18 mouse cellular contexts compared by ENCODE assay signal in the genomic region with DNA sequence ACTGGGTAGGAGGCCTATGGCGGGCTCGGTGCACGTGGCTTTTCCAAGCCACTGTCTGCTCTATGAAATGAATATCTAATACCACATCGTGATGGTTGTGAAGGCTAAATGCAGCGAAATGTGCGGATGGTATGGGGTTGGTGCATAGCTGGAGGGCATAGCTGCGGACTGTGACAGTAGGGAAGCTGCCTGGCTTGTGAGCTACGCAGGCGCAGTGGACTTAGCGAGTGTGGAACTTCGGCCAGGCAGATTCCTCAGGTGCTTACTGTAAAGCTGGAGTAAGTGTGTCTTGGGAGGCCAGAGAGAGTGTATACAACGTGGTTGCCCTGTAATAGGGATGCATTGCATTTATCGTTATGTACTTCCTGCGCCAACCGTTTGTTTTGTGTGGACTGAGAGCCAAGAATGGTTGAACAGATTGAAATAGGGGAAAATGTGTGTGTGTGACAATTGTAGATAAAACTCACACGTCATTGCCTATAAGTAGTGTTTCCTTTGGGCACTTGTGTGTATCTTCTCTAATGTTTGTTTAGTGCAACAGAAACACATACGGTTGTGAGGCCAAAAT. TPM values are rescaled to one million over a fixed set of nuclear protein-coding genes. Genes with fewer than 3 reads are reported as not detected.
DNase-seq lines count a peak whose midpoint lies in the region; ATAC-seq and TF ChIP-seq lines count a peak whose summit lies in the region.
"Had no signal": no experiment of that assay in that cellular context is flagged by ENCODE, and none has a peak within 500 bp of the region (broad histone marks: within the 10 kb centered on the region; RNA-seq: fewer than 3 reads in every experiment).

No protein-coding gene starts in this region.

- peaks cover 69% of the 10 kb centered on the region for H3K79me2 ChIP-seq in MEL (ENCODE audit: control insufficient read depth, insufficient read depth, low read length, poor library complexity)

- no peaks in the 10 kb centered on the region for H3K36me3 ChIP-seq in neural tube, embryonic 13.5 days
- peaks cover 9 to 73% of the 10 kb centered on the region in 2 experiments for H3K36me3 ChIP-seq in MEL (ENCODE audit: control insufficient read depth in 1 of 2, insufficient read depth in 2 of 2, low read length in 2 of 2)
- H3K36me3 ChIP-seq: embryonic facial prominence, embryonic 10.5 days; forebrain, embryonic 12.5 days; heart, embryonic 15.5 days; midbrain, embryonic 10.5 days had no signal

- 88% methylated on average over 17 of the region's 17 CpGs for WGBS in neural tube, embryonic 13.5 days

- TF ChIP-seq RAD21 in MEL (IDR thresholded peaks at IDR 0.05; ENCODE audit: low read depth, low read length), result no peak

- no peak overlapping the region for H3K4me3 ChIP-seq in layer of hippocampus, adult 2 months
- no peak overlapping the region for H3K4me3 ChIP-seq in neural tube, embryonic 13.5 days
- no peak overlapping the region for H3K4me3 ChIP-seq in MEL (ENCODE audit: control insufficient read depth in 1 of 2, insufficient read depth in 1 of 2, low read depth in 2 of 2, low read length in 2 of 2)
- H3K4me3 ChIP-seq: embryonic facial prominence, embryonic 10.5 days; forebrain, embryonic 12.5 days; heart, adult 2 months; heart, embryonic 15.5 days; midbrain, embryonic 10.5 days had no signal

- H3K4me2 ChIP-seq in neural tube, embryonic 13.5 days, result no peak overlapping the region
- H3K4me2 ChIP-seq: forebrain, embryonic 12.5 days; heart, embryonic 15.5 days had no signal

- H3K27ac ChIP-seq in layer of hippocampus, adult 2 months, result 0 out of 2 replicates have a peak overlapping the region, but pooled peaks have one; percentile 18
- H3K27ac ChIP-seq in neural tube, embryonic 13.5 days (replicated peaks), result no peak overlapping the region
- peak overlapping the region; percentile 45 for H3K27ac ChIP-seq in MEL (ENCODE audit: control insufficient read depth, low read depth, low read length)
- H3K27ac ChIP-seq: embryonic facial prominence, embryonic 10.5 days; heart, adult 2 months; heart, embryonic 15.5 days; midbrain, embryonic 10.5 days had no signal

- DNase-seq in layer of hippocampus, adult 2 months (ENCODE audit: low spot score in 2 of 2), result no peak
- DNase-seq in layer of hippocampus, postnatal 25 days (ENCODE audit: extremely low spot score in 1 of 2, low spot score in 1 of 2), result no peak
- no peak for DNase-seq in neural tube, embryonic 10.5 days (ENCODE audit: extremely low spot score, low spot score)
- peak; percentile 48 for DNase-seq in MEL (ENCODE audit: low read depth, low spot score)
- no peak for DNase-seq in Muller cell, postnatal 12 days (ENCODE audit: inconsistent ontology term)
- no peak for DNase-seq in lung, adult 18-20 months
- DNase-seq: cerebellum, adult 18-20 months; heart, adult 2 months; kidney, adult 2 months; kidney, postnatal 10 days; left cerebral cortex, postnatal 4 days; lung, postnatal 14 days had no signal

- peak; percentile 28; the same call in 1 of the 2 replicates for ATAC-seq in neural tube, embryonic 13.5 days (ENCODE audit: low read depth)
- ATAC-seq in megakaryocyte progenitor cell, adult 5-6 weeks (replicated peaks; ENCODE audit: poor library complexity), result peak; percentile 33

- H3K9ac ChIP-seq in neural tube, embryonic 13.5 days, result no peak overlapping the region
- H3K9ac ChIP-seq in MEL (ENCODE audit: control insufficient read depth, low read depth, low read length, poor library complexity, severe bottlenecking), result peak overlapping the region; percentile 4; the same call in 1 of the 2 replicates
- H3K9ac ChIP-seq: forebrain, embryonic 12.5 days; heart, embryonic 15.5 days had no signal

- no peak for TF ChIP-seq POLR2A in MEL (IDR thresholded peaks at IDR 0.05; ENCODE audit: control insufficient read depth in 1 of 2, insufficient read depth in 1 of 2, low read depth in 1 of 2, low read length in 2 of 2, poor library complexity in 1 of 2)

- peaks cover 13% of the 10 kb centered on the region for H3K4me1 ChIP-seq in neural tube, embryonic 13.5 days (replicated peaks)
- peaks cover 42 to 61% of the 10 kb centered on the region in 2 experiments for H3K4me1 ChIP-seq in MEL (ENCODE audit: control insufficient read depth in 1 of 2, insufficient read depth in 2 of 2, low read length in 2 of 2)

- no peaks in the 10 kb centered on the region for H3K9me3 ChIP-seq in neural tube, embryonic 13.5 days
- H3K9me3 ChIP-seq in MEL (replicated peaks; ENCODE audit: insufficient read depth, low read length), result no peaks in the 10 kb centered on the region
- H3K9me3 ChIP-seq: embryonic facial prominence, embryonic 10.5 days; forebrain, embryonic 12.5 days; heart, embryonic 15.5 days; midbrain, embryonic 10.5 days had no signal

- TF ChIP-seq CTCF in layer of hippocampus, adult 2 months (conservative IDR thresholded peaks at IDR 0.05), result no peak
- TF ChIP-seq CTCF in MEL (IDR thresholded peaks at IDR 0.05 in 2 of 3, conservative IDR thresholded peaks at IDR 0.05 in 1 of 3; ENCODE audit: control insufficient read depth in 1 of 3, insufficient read depth in 1 of 3, low read depth in 2 of 3, low read length in 3 of 3, poor library complexity in 1 of 3, severe bottlenecking in 1 of 3), result no peak

- H3K27me3 ChIP-seq in neural tube, embryonic 13.5 days, result no peaks in the 10 kb centered on the region; the same call in 1 of the 2 replicates
- no peaks in the 10 kb centered on the region for H3K27me3 ChIP-seq in MEL (ENCODE audit: control insufficient read depth in 1 of 2, insufficient read depth in 2 of 2, low read length in 2 of 2)
- H3K27me3 ChIP-seq: heart, embryonic 15.5 days had no signal

- TF ChIP-seq EP300 in MEL (IDR thresholded peaks at IDR 0.05; ENCODE audit: low read depth in 1 of 2, low read length in 2 of 2), result peak; percentile 38 to 67; a peak in 2 of 4 replicates

TF ChIP-seq in MEL, 35 proteins besides CTCF, POLR2A, EP300 and RAD21:
- TF ChIP-seq CHD1 (IDR thresholded peaks at IDR 0.05; ENCODE audit: low read depth, low read length), result no peak
- no peak for TF ChIP-seq TCF12 (IDR thresholded peaks at IDR 0.05; ENCODE audit: low read depth, low read length)
- no peak for TF ChIP-seq MEF2A (IDR thresholded peaks at IDR 0.05; ENCODE audit: extremely low read depth, insufficient replicate concordance, low read depth, low read length, poor library complexity, severe bottlenecking)
- TF ChIP-seq TAL1 (IDR thresholded peaks at IDR 0.05; ENCODE audit: low read length), result peak; percentile 39; the same call in 1 of the 2 replicates
- TF ChIP-seq RCOR1 (IDR thresholded peaks at IDR 0.05; ENCODE audit: low read depth, low read length), result peak; percentile 49; the same call in 1 of the 2 replicates
- peak; percentile 56; the same call in 1 of the 2 replicates for TF ChIP-seq MAX (IDR thresholded peaks at IDR 0.05; ENCODE audit: low read length)
- peak; percentile 57; the same call in 1 of the 2 replicates for TF ChIP-seq ETS1 (IDR thresholded peaks at IDR 0.05; ENCODE audit: low read depth, low read length)
- TF ChIP-seq GATA1 (IDR thresholded peaks at IDR 0.05; ENCODE audit: low read depth, low read length), result 0 out of 2 replicates have a peak, but pooled peaks have one; percentile 6
TF ChIP-seq in MEL: peak in this region for 5.

RNA-seq across cellular contexts. Expression of a gene that starts 5.4 kb away (rescaled TPM):
- total RNA-seq in layer of hippocampus, adult 2 months (2021), result 1 to 10 TPM; 4.2 to 5.6 TPM
- total RNA-seq in layer of hippocampus, postnatal 25 days (2021), result 1 to 10 TPM; 4.3 to 6.7 TPM
- polyA plus RNA-seq in neural tube, embryonic 13.5 days (2015; fragmentation: Nextera tagmentation; extraction: Ambion mirVana), result 1.7 TPM in 2 replicates
- 45.7 and 59.0 TPM in 2 replicates for total RNA-seq in MEL (2012; rRNA removed)
- polyA plus RNA-seq in MEL (2012; ENCODE audit: insufficient read depth in 1 of 2, insufficient read length in 2 of 2, low read depth in 1 of 2, low replicate concordance in 2 of 2, missing spikeins in 1 of 2), result 10 to 100 TPM; 67.3 to 91.5 TPM
- 79.2 and 99.7 TPM in 2 replicates for total RNA-seq in megakaryocyte progenitor cell, adult 5-6 weeks (2015)
- total RNA-seq in megakaryocyte progenitor cell, adult 5-6 weeks (2017), result 129 and 154 TPM in 2 replicates

RNA-seq across cellular contexts. Expression of a gene that starts 57.6 kb away (rescaled TPM):
- 10 to 100 TPM; 64.4 to 65.3 TPM for total RNA-seq in layer of hippocampus, adult 2 months (2021)
- 10 to 100 TPM; 66.3 to 69.6 TPM for total RNA-seq in layer of hippocampus, postnatal 25 days (2021)
- polyA plus RNA-seq in neural tube, embryonic 13.5 days (2015; fragmentation: Nextera tagmentation; extraction: Ambion mirVana), result 115 and 118 TPM in 2 replicates
- total RNA-seq in MEL (2012; rRNA removed), result 73.3 and 77.5 TPM in 2 replicates
- polyA plus RNA-seq in MEL (2012; ENCODE audit: insufficient read depth in 1 of 2, insufficient read length in 2 of 2, low read depth in 1 of 2, low replicate concordance in 2 of 2, missing spikeins in 1 of 2), result 10 to 100 TPM in 1 of 2 experiments, not detected in 1; 88.3 TPM
- total RNA-seq in megakaryocyte progenitor cell, adult 5-6 weeks (2015), result 61.3 and 77.5 TPM in 2 replicates
- total RNA-seq in megakaryocyte progenitor cell, adult 5-6 weeks (2017), result 66.2 and 76.7 TPM in 2 replicates
